Mouse (Mus musculus): ENCODE data around the gene Rbpms2.
"Not testable (repeated sequence)": the region's sequence is repeated elsewhere in the genome, so short reads cannot be mapped to it uniquely, and the experiment has no call there.

Gene Rbpms2

DNA sequence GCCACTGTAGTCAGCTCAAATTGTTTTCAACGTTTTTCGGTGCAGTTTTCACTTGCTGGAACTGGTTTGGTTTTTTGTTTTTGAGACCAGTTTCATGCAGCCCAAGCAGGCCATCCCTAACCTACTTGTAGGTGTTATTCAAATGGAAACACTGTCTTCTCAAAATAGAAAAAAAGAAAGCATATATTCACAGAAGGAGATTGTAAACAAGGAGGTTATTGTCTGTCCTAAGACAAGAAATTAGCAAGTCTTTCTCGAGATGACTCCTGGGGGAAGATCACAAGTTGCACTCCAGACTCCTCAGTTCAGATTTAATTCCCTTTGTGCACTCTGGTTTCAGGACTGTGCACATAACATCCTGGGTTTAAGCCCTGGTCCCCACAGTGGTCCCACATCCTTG is 10.1 kb upstream of the Rbpms2 start:
- no peak for DNase-seq (ENCODE audit: low read depth, low spot score)

DNA sequence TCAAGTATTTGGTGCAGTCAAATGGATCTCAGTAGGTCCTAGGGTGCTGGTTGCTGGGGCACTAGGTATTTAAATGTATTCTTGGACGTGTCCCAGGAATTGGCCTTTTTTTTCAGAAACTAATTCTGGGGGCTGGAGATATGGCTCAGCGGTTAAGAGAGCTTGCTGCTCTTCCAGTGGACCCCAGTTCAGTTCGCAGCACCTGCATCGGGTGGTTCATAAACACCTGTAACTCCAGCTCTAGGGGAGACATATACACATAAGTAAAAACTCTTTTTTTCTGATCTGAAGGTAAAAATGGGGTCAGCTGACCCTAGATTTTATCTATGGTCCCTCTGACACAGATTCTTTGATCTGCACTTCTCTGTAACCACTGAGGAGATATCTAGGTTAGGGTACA is 8.3 kb upstream of the Rbpms2 start:
- DNase-seq (ENCODE audit: low read depth, low spot score): no peak

DNA sequence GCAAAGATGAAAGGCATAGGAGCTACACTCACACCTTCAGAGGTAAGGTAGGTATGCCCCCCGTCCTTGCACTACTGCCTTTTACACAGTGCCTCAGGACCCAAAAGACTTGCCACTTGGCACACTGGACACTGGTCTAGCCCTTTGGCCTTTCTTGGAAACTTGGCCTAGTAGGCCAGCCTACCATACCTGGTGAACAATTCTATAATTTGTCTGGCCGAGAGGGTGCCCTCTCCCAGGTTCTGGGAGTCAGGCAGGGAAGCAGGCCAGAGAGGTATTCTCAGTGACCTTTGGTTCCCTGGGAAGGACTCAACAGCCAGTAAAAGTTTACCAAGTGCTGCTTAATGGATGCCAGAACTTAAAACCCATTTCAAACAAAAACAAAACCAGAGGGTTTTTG is 7.8 kb upstream of the Rbpms2 start:
- no peak for DNase-seq (ENCODE audit: low read depth, low spot score)

DNA sequence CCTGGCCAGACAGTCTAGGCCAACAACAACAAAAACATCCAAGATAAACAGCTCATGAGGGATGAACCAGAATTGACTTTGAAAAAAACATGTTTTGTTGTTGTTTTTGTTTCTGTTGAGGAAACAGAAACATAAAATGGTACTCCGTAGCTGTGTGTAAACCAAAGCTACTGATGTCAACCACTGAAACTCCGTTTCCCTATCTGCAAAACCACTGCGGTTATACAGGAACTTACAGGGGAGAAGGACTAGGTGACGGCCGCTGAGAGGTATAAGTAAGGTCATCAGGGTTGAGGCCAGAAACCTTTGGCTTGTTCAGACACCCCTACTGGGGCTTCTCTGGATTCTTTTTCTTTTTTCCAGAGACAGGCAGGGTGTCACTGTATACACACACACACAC is 6.6 kb upstream of the Rbpms2 start:
- DNase-seq (ENCODE audit: low read depth, low spot score): no peak

DNA sequence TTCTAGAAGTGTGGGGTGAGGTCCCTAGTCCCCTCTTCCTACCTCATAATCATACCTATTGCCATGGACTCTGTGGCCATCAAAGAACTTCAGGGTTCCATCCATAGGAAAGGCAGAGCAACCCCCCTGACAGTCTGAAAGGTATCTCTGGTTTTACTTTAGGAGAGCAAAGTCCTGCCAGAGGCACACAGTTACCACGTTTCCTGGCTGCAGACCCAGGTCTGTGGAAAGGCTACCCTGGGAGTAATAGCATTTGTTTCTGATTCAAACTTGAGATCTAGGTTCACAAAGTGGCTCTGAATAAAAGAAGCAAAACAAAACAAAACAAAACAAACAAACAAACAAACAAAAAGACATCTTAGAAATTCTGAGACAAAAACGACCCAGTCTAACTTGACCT is 5.2 kb upstream of the Rbpms2 start:
- no peak for DNase-seq (ENCODE audit: low read depth, low spot score)

DNA sequence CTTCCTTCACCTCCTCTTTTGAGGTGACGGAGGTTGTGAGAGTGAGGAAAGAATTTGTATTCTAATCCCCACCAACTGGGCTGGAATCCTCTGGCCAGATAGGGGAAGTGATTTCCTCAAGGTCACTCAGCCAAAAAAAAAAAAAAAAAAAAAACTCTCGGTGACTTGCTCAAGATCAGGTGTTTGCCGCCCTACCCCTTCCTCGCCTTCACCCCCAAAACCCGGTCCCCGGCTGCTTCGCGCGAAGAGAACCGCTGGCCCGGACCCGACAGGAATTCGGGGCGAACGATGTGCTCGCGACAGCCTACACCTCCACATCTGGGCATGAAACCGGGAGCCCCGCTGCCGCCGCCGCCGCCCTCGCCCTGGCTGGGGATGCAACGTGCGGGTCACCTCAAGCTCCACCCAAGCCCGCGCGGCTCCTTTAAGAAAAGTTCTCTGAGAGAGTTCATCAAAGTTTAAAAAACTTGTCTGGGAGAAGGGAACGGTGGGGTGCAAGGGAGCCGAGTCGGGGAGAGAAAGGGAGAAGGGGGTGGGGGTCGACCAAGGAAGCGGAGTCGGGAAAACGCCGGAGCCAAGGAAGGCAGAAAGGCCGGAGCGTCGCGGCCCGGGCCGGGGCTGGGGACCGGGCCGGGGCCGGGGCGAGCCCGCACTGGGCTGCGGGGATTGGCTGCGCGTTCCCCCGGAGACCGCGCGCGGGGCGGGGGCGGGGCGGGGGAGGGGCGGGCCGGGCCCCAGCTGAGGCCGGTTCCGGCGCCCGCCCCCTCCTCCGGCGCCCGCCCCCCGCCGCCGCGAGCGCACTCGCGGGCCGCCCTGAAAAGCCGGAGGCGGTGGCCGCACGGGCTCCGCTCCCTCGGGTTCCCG is 551 bp downstream of the Rbpms2 start:
- DNase-seq (ENCODE audit: low read depth, low spot score): no peak

DNA sequence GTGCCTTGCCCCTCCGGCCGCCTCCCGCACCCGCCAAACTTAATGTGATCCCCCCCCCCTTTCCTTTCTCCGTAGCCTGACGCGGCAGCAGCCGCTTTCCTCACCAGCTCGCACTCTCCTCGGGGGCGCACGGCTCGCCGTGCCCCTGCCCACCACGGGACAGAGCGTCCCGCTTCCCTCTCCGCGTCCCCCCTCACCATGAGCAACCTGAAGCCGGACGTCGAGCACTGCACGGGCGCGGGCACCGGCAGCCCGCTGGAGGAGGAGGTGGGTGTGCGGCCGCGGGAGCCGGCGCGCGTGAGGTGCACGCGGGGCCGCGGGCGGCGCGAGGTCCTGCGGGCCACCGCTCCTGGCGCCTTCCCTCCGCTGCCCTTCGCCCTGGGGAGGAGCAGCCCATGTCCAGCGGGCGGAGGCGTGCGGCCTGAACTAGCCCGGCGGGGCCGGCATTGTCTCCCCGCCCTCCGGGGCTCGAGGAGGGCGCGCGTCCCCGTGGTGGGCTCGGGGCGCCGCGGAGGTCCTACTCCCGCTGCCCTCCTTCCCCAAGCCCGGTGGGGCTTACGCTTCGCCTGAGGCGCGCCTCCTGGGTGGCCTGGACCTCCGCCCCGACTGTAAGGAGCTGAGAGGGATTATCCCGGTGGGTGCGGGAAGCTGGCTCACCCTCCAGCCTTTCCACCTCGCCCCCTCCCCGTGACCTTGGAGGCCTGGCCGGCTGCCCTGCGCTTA is 1.3 kb downstream of the Rbpms2 start:
- DNase-seq (ENCODE audit: low read depth, low spot score): no peak

DNA sequence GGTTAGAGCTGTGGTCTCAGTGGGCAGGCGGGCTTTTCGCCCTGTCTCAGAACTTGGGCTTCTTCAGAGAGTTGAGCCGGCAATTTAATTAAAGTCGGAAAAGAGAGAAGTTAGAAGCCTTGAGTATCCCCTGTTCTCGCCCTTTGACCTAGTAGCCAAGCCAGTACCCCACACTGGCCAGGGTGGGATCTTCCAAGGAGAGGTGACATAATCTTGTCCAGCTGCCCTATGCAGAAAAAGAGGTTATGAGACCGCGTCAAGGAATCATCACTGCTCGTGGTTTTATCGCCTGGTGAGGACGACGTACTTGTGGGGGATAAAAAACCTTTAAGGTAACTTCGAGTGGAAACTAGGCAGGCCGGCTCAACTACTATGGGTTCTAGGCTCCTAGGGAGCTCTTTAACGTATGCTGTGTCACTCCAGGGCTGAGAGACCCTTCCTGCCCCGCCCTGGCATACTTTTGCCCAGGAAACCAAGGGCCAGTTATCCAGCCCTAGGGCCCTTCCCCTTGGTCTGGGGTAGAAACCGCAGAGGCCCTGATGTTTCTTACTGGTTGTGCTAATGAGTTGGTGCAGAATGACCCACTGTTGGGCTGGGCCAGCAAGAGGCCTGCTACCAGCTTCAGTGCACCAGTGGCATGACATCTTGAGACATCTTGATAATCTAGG is 2.0 kb downstream of the Rbpms2 start:
- no peak for DNase-seq (ENCODE audit: low read depth, low spot score)

DNA sequence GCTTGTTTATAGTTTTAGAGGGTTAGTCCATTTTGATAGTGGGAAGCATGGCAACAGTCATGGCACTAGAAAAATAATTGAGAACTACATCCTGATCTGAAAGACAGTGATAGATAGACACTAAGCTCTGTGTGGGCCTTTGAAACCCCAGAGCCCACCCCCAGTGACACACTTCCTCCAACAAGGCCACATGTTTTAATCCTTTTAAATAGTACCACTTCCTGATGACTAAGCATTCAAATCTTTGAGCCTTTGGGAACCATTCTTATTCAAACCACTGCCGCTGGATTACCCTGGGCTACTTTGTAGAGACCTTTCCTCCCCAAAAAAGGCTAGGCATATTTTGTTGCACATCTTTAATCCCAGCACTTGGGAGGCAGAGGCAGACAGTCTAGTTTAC is 6.3 kb downstream of the Rbpms2 start:
- DNase-seq (ENCODE audit: low read depth, low spot score): no peak

DNA sequence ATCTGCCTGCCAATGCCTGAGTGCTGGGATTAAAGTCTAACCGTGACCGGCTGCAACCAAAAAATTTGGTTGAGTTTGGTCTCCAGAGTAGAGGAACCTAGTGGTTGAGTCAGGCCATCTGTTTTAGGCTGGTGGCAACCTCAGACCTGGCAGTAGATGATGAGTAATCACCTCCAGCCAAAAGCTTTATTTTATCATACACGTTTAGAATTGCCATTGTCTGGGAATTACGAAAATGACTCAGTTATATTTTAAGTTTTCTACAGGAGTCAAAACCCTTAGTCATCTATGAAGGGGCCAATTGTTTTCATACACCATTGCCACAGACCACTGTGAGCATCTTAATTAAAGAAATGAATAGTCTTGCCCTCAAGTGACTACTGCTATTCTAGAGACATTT is 7.5 kb downstream of the Rbpms2 start:
- no peak for DNase-seq (ENCODE audit: low read depth, low spot score)

DNA sequence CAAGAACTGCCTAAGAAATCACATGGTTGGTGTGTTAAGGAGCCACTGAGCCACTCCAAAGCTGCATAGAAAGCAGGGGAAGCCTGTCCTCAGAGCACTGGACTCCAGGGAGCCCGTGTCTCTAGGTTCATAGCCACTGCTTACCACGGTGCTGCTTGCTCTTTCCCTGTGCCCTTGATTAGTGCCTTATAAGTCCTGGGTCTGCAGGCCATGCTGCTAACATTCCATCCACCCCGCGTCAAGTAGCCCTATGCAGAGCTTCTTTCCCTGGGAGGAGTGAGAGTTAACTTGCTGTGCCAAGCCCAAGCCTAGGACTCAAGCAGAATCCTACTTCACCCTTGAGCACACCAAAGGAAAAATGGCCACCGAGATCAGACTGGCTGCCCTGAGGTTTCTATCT is 9.6 kb downstream of the Rbpms2 start:
- no peak for DNase-seq (ENCODE audit: low read depth, low spot score)

DNA sequence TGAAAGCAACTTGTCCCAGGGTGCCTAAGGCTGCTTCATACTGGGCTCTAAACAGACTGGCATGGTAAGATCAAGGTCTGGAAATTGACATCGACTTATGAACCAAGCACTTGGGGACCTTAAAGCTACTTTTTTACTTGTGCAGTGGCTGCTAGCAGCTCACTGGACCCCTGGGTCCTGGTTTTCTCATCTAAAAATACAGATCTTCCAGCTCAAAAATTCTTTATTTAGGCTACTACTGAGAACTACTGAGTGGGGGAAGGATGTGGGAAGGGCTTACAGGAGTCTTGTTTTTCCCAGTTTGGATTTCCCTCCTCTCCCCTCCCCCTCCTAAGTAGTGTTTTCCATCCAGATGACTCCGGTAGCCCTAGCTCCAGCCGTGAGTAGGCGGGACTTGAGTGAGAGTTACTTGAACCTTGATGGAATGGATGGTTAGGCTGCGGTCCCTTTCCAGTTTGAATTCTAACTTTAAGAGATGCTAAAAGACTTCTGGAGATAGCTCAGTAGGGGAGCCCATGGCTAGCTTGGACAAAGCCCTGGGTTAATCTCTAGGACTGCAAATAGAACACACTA is 11.5 kb downstream of the Rbpms2 start:
- DNase-seq (ENCODE audit: low read depth, low spot score): peak; percentile 65

DNA sequence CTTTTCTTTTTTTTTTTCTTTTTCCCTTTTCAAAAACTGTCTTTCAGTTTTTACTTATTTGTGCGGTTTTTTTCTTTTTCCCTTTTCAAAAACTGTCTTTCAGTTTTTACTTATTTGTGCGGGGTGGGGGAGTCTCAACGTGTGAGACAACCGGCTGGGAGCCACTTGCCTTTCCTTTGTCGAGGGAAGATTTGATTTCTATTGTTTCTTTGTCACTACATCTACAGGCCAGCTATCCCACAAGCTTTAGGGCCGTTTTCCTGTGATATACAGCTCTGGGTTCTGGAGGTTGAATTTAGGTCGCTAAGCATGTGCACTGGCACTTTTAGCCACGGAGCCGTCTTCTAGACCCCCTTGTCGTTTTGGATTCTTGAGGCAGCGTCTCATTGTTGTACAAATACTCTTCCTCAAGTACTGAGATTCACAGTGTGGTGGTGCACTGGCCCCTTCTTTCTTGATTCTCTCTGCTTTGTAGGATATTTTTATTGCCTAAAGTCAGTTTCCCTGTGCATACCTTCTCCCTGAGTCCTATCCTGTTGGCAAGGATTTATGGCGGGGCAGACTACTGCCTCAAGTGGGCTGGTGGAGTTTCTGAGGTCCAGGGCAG is 12.1 kb downstream of the Rbpms2 start:
- no peak for DNase-seq (ENCODE audit: low read depth, low spot score)

DNA sequence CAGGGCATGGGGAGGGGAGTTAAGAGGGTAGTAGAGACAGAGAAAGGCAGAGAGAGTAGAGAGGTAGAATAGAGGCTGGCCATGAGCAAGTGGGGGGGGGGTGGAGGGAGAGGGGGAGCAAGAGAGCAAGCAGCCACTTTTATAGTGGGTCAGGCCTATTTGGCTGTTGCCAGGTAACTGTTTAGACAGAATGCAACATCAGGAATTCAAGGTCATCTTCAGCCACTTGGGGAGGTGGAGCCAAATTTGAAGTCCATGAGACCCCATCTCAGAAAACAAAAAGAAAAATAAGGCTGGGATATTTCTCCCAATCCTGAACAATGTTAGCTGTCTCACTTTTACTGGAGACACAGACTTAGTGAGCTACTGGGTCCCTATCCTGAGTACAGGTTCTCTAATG is 13.1 kb downstream of the Rbpms2 start:
- DNase-seq (ENCODE audit: low read depth, low spot score): no peak

DNA sequence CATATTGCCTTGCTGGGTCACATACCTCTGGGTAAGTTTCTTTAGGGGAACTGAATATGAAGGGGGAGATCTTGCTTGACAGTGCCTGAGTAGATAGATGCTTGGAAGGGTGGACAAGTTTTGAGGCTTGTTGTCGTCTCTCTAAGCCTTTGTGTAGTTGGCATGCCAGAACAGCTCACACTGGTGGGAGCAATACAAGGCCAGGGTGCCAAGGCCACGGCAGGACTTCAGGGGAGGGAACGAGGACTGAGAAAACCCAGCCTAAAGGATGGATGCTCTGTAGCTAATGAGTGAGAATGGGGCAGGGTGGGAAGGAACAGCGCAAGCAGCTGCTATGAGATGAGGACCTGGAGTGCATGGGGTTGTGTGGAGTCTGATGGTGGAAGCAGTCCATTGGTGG is 15.5 kb downstream of the Rbpms2 start:
- DNase-seq (ENCODE audit: low read depth, low spot score): no peak

DNA sequence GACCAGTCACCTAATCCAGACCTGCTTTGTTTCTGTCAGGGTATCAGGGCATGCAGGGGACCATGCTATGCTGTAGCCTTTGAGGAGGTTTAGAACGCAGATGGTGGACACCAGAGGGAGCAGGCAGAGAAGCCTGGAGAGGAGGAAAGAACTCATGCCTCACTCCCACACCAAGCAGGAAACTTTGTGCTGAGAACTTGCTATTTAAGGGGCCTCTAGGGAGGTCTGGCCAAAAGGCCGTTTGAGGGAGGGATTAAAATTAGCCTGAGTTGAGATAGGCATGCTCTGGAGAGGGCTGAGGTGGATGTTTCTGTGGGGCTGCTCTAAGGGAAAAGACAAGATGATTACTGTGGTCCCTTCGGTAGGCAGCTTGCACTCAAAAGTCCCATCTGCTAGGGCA is 16.5 kb downstream of the Rbpms2 start:
- no peak for DNase-seq (ENCODE audit: low read depth, low spot score)

DNA sequence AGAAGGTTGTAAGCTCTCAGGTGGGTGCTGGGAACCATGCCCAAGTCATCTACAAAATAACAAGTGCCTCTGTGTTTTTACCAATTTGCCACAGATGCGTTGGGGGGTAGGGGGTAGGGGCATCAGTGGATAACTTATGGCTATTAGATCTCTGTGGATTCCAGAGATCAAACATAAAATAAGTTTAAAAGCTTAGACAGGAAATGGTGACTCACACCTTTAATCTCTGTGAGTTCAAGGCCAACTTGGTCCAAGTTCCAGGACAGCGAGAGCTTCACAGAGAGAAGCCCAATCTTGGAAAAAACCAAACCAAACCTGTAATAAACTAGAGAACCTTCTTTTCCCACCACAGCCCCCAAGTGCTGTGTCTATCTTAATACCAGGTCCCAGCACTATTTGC is 17.3 kb downstream of the Rbpms2 start:
- DNase-seq (ENCODE audit: low read depth, low spot score): no peak

DNA sequence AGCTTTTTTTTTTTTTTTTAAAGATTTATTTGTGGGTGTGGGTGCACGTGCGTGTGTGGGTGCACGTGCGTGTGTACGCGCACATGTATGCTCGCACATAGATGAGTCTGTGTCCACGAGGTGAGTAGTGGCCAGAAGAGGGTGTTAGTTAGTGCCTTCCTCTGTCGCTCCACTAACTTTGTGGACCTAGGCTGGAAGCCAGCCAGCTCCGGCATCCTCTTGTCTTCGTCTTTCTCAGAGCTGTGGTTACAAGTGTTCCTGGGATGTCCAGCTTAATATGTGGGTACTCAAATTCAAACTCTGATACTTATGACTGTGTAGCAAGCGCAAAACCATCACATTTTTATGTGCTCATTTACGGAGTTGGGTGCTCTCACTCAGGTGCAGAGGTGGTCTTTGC is 19.3 kb downstream of the Rbpms2 start:
- no peak for DNase-seq (ENCODE audit: low read depth, low spot score)

DNA sequence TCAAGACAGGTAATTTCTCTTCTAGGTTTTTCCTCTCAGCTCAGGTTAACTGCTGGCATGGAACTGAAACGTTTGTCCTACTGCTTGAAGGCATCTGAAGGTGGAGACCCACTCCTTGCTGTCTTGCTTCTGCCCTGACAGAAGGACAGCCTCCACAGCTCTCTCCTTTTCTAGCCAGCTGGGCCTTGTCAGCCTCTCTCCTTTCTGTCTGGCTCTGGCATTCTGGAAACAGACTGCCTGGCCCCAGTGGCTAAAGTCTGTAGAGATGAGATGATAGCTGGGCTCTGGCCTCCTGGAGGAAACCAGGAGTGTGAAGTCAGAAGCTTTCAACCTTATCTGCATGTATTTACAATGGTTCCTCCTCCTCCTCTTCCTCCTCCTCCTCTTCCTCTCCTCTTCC is 20.5 kb downstream of the Rbpms2 start:
- DNase-seq (ENCODE audit: low read depth, low spot score): no peak

DNA sequence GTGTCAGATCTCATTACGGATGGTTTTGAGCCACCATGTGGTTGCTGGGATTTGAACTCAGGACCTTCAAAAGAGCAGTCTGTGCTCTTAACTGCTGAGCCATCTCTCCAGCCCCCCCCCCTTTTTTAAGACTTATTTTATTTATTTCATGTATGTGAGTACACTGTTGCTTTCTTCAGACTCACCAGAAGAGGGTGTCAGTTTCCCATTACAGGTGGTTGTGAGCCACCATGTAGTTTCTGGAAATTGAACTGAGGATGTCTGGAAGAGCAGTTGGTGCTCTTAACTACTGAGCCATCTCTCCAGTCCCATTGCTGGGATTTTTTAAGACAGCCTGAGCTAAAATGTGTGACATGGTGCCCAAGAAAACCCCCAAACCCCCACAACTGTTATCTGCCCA is 22.5 kb downstream of the Rbpms2 start:
- not testable (repeated sequence) for DNase-seq (ENCODE audit: low read depth, low spot score)

DNA sequence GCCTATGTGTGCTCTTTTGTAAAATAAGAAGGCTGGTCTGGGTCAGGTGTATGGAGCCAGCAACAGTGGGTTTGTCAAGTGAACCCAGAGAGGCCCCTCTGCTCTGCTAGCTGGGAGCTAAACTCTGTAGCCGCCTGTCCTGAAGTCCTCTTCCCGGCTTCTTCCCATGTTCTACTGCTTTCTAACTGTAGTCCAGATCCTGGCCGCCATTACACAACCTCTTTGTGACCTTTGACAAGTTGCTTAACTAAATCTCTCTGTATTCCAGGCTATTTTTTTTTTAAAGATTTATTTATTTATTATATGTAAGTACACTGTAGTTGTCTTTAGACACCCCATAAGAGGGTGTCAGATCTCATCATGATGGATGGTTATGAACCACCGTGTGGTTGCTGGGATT is 24.3 kb downstream of the Rbpms2 start:
- DNase-seq (ENCODE audit: low read depth, low spot score): no peak

DNA sequence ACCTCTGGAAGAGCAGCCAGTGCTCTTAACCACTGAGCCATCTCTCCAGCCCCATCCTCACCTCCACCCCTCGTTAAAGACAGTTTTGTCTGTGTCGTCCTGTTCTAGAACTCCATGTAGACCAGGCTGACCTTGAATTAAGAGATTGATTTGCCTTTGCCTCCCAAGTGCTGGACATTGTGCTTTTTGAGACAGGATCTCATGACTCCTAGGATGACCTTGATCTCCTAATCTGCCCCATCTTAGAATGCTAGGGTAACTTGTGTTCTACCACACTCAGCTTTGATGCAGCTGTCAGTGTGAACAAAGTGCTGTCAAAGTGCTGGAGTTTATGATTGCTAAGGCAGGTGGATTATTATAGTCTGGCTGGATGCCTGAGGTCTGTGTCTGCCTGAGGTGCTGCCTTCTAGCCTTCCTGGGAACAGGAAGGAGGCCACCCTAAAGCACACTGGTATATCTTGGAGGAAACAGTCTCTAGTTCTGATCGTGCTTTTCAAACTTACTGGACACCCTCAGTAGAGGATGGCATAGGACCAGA is 25.3 kb downstream of the Rbpms2 start:
- no peak for DNase-seq (ENCODE audit: low read depth, low spot score)
